Mouse (Mus musculus) embryonic facial prominence, embryonic 13.5 days (tissue): ENCODE measurements at regions not wholly inside any gene's neighbourhood (a gene's known extent, or its start where the extent isn't known, plus 50 kb on each side); places are given as distances from the start of the nearest gene placed in this dataset.

Source experiments
- ATAC-seq: fragments of 200-750 bp; cut with Nextera tagmentation; 2 replicates; pipeline ENCODE4 v1.8.0; 2017; ENCODE audit warnings: low read depth; ENCODE audit not compliant: insufficient number of reproducible peaks, insufficient read depth, low FRiP score, low TSS enrichment
- H3K27ac ChIP-seq: fragments of 300-500 bp; sonication (generic); 2 replicates; pipeline ENCODE4 v1.5.1; 2015; ENCODE audit warnings: moderate library complexity, mild to moderate bottlenecking, inconsistent platforms
- H3K27me3 ChIP-seq: fragments of 300-500 bp; sonication (generic); 2 replicates; pipeline ENCODE4 v1.6.1; 2015; ENCODE audit warnings: mild to moderate bottlenecking, inconsistent platforms
- H3K36me3 ChIP-seq: fragments of 300-500 bp; sonication (generic); 2 replicates; pipeline ENCODE4 v1.6.1; 2015; ENCODE audit warnings: mild to moderate bottlenecking, inconsistent platforms
- H3K4me1 ChIP-seq: fragments of 300-500 bp; sonication (generic); 2 replicates; pipeline ENCODE4 v1.6.1; 2015; ENCODE audit warnings: inconsistent platforms
- H3K4me2 ChIP-seq: fragments of 300-500 bp; sonication (generic); 2 replicates; pipeline ENCODE4 v1.6.1; 2015; ENCODE audit warnings: moderate library complexity, mild to moderate bottlenecking, inconsistent platforms
- H3K4me3 ChIP-seq: fragments of 300-500 bp; sonication (generic); 2 replicates; pipeline ENCODE4 v1.5.1; 2015; ENCODE audit warnings: mild to moderate bottlenecking, inconsistent platforms
- H3K9ac ChIP-seq: fragments of 300-500 bp; sonication (generic); 2 replicates; pipeline ENCODE4 v1.6.1; 2015; ENCODE audit warnings: mild to moderate bottlenecking, inconsistent platforms
- H3K9me3 ChIP-seq: fragments of 300-500 bp; sonication (generic); 2 replicates; pipeline ENCODE4 v1.6.1; 2016; ENCODE audit warnings: inconsistent platforms
- WGBS: fragments of 180-500 bp; shearing (Covaris S2); methylation state at CpG from one replicate; pipeline ENCODE4 v1.1.7; 2015; ENCODE audit warnings: mixed read lengths; 5-methylcytosine and 5-hydroxymethylcytosine counted together

GRCm38 (mm10) chr12:95239158-95239779 lies 452.8 kb upstream of the Flrt2 start:
- Histone ChIP-seq H3K36me3 (no peaks in the 10 kb centered on the region), H3K9me3 (no peaks in the 10 kb centered on the region), H3K9ac (no peak overlapping the region), H3K4me3 (no peak overlapping the region), H3K4me2 (no peak overlapping the region), H3K27me3 (no peaks in the 10 kb centered on the region), H3K27ac (no peak overlapping the region), H3K4me1 (no peaks in the 10 kb centered on the region)
- ATAC-seq, result no peak
- 40% methylated on average over 3 of the region's 3 CpGs for WGBS

DNA sequence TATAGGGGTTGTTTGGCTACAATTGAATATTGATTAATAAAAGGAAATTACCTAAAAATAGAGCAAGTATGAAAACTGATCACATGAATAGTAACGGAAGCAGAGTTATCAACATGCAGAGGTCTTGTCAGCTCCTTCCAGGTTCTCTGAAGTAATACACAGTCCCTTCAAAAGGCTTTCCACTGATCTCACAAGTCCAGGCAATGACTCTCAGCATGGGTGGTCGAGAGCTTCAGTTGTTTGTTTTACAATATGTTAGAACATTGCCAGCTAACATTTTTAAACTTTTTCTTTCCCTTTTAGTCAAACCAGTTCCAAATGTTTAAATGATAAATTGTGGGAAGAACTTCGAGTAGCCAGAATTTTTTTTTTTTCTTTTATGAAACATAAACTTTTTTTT lies 424.8 kb upstream of the Flrt2 start:
- no peak for ATAC-seq
- H3K4me3 ChIP-seq, result no peak overlapping the region
- WGBS, result 46% methylated on average over 3 of the region's 3 CpGs
- H3K9me3 ChIP-seq, result no peaks in the 10 kb centered on the region; the same call in 1 of the 2 replicates
- no peak overlapping the region for H3K27ac ChIP-seq
- no peak overlapping the region for H3K9ac ChIP-seq
- H3K4me1 ChIP-seq, result no peaks in the 10 kb centered on the region
- H3K4me2 ChIP-seq, result no peak overlapping the region
- no peaks in the 10 kb centered on the region for H3K27me3 ChIP-seq
- H3K36me3 ChIP-seq, result no peaks in the 10 kb centered on the region

GRCm38 (mm10) chr12:95305386-95305785 lies 386.6 kb upstream of the Flrt2 start:
- Histone ChIP-seq H3K4me3 (no peak overlapping the region), H3K9ac (no peak overlapping the region), H3K9me3 (no peaks in the 10 kb centered on the region), H3K27ac (no peak overlapping the region), H3K4me1 (no peaks in the 10 kb centered on the region), H3K27me3 (no peaks in the 10 kb centered on the region), H3K36me3 (no peaks in the 10 kb centered on the region), H3K4me2 (no peak overlapping the region)
- ATAC-seq, result no peak
- 86% methylated on average over 2 of the region's 2 CpGs for WGBS

DNA sequence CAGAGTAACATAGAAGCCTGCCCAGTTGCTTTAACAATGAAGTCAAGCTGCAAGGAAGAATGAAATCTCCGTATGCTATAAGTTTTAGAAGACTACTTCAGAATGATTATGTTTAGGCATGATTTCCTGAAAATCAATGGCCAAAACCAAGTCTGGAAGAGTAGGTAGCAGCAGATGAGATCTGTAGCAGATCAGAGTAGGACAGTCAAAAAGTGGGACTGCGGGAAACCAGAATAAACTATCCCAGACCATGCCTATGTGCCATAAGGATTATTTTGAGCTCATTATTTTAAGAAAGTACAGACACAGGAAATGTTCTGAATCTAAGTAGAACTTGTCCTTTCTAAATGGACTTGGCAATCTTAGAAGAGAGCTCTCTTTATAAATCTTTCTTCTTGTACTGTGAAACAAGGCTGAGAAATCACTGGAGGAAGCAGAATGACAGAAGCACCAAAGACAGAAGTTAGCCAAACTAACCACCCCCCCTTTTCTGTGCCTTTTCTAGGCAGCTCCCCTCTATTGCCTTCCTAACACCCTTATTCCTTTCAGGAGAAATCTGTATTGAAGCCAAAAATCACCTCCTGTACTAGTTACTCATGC lies 376.8 kb upstream of the Flrt2 start:
- Histone ChIP-seq H3K9me3 (no peaks in the 10 kb centered on the region), H3K4me3 (no peak overlapping the region), H3K4me1 (no peaks in the 10 kb centered on the region), H3K36me3 (no peaks in the 10 kb centered on the region), H3K27ac (no peak overlapping the region), H3K9ac (no peak overlapping the region), H3K4me2 (no peak overlapping the region), H3K27me3 (no peaks in the 10 kb centered on the region)
- 85% methylated on average over 2 of the region's 2 CpGs for WGBS
- ATAC-seq, result no peak

GRCm38 (mm10) chr12:95316820-95317219 lies 375.2 kb upstream of the Flrt2 start:
- ATAC-seq, result no peak
- no peaks in the 10 kb centered on the region for H3K36me3 ChIP-seq
- no peaks in the 10 kb centered on the region for H3K9me3 ChIP-seq

GRCm38 (mm10) chr12:95321693-95322092 lies 370.3 kb upstream of the Flrt2 start:
- Histone ChIP-seq H3K9me3 (no peaks in the 10 kb centered on the region), H3K27me3 (no peaks in the 10 kb centered on the region), H3K9ac (no peak overlapping the region), H3K27ac (no peak overlapping the region), H3K4me3 (no peak overlapping the region), H3K4me2 (no peak overlapping the region), H3K4me1 (no peaks in the 10 kb centered on the region), H3K36me3 (no peaks in the 10 kb centered on the region)
- ATAC-seq, result no peak
- 85% methylated on average over 3 of the region's 3 CpGs for WGBS

More at GRCm38 (mm10) chr12:95316820-95317219, 375.2 kb upstream of the Flrt2 start:
- 47% methylated on average over 1 of the region's 1 CpGs for WGBS
- Histone ChIP-seq H3K9ac (no peak overlapping the region), H3K27ac (no peak overlapping the region), H3K4me3 (no peak overlapping the region), H3K4me2 (no peak overlapping the region), H3K4me1 (no peaks in the 10 kb centered on the region), H3K27me3 (no peaks in the 10 kb centered on the region)

DNA sequence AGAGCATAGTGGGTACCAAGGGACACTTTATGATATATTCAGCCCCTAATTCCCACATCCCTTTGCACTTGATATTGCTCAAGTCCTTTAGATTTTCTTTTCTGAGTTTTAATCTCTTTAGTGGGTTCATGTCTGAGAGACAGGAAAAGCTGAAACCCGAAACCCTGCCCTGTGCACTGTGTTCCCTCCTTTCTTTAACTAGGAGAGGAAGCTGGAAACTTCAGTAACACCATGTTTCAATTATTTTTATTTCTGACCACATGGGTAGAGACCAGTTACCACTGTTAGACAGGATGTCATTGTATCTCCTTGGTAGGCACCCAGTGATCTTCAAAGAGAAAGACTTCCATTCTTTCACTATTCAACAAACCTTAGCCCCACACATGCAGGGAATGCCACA lies 362.4 kb upstream of the Flrt2 start:
- Histone ChIP-seq H3K27ac (no peak overlapping the region), H3K9ac (no peak overlapping the region), H3K4me2 (no peak overlapping the region), H3K4me3 (no peak overlapping the region), H3K4me1 (peaks cover 6% of the 10 kb centered on the region; the same call in 1 of the 2 replicates), H3K9me3 (no peaks in the 10 kb centered on the region), H3K27me3 (no peaks in the 10 kb centered on the region), H3K36me3 (no peaks in the 10 kb centered on the region)
- WGBS, result 9% methylated on average over 1 of the region's 1 CpGs
- ATAC-seq, result no peak

DNA sequence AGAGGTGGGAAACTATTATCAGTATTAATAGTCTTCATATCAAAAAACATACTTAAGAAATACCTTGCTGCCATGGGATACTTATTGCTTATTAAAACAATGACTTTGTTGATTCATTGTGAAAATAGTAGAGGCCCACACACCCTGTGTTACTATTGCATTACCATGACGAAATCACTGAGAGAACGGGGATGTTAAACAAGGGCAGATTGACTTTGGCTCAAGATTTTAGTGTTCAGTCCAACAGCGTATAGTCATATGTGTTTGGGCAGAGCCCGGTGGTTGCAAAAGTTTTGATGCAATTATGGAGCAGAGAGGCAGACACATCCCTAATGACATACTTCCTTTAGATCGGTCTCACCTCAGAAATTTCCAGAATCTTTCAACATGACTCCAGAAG lies 344.2 kb upstream of the Flrt2 start:
- no peaks in the 10 kb centered on the region for H3K9me3 ChIP-seq
- no peaks in the 10 kb centered on the region for H3K4me1 ChIP-seq
- H3K36me3 ChIP-seq, result no peaks in the 10 kb centered on the region
- no peak overlapping the region for H3K4me2 ChIP-seq
- no peak overlapping the region for H3K27ac ChIP-seq
- WGBS, result 82% methylated on average over 5 of the region's 5 CpGs
- no peak overlapping the region for H3K9ac ChIP-seq
- no peaks in the 10 kb centered on the region for H3K27me3 ChIP-seq
- H3K4me3 ChIP-seq, result no peak overlapping the region
- no peak for ATAC-seq

- 8% methylated on average over 6 of the region's 6 CpGs for WGBS
- ATAC-seq, result no peak
- Histone ChIP-seq H3K4me2 (0 out of 2 replicates have a peak overlapping the region, but pooled peaks have one; percentile 22), H3K4me3 (no peak overlapping the region), H3K27ac (no peak overlapping the region), H3K27me3 (no peaks in the 10 kb centered on the region), H3K9me3 (no peaks in the 10 kb centered on the region), H3K4me1 (no peaks in the 10 kb centered on the region; the same call in 1 of the 2 replicates), H3K36me3 (no peaks in the 10 kb centered on the region), H3K9ac (no peak overlapping the region)
Measured at GRCm38 (mm10) chr12:95355151-95355550, 336.9 kb upstream of the Flrt2 start.

GRCm38 (mm10) chr12:95384248-95384964 lies 307.6 kb upstream of the Flrt2 start:
- Histone ChIP-seq H3K27me3 (no peaks in the 10 kb centered on the region), H3K36me3 (no peaks in the 10 kb centered on the region), H3K4me3 (no peak overlapping the region), H3K27ac (no peak overlapping the region), H3K4me1 (no peaks in the 10 kb centered on the region), H3K9me3 (no peaks in the 10 kb centered on the region), H3K4me2 (no peak overlapping the region), H3K9ac (no peak overlapping the region)
- 42% methylated on average over 3 of the region's 3 CpGs for WGBS
- no peak for ATAC-seq

DNA sequence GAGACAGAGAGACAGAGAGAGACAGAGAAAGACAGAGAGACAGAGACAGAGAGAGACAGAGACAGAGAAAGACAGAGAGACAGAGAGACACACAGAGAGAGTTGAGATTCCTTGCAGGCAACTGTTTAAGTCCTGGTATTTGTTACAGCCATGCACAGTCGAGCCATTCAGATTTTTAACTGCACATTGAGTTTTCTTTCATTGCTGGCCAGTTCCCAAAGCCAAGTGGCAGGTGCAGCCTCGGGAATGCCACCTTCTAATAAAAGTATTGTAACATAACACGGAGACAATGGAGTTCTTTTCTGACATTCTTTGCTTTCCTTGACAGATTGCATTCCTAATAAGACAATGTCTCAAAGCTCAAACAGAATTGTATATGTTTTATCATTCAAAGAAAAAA lies 306.3 kb upstream of the Flrt2 start:
- no peak overlapping the region for H3K27ac ChIP-seq
- no peak for ATAC-seq
- no peak overlapping the region for H3K4me2 ChIP-seq
- no peaks in the 10 kb centered on the region for H3K4me1 ChIP-seq
- H3K9me3 ChIP-seq, result no peaks in the 10 kb centered on the region
- H3K27me3 ChIP-seq, result no peaks in the 10 kb centered on the region
- H3K36me3 ChIP-seq, result no peaks in the 10 kb centered on the region
- no peak overlapping the region for H3K9ac ChIP-seq
- 67% methylated on average over 3 of the region's 3 CpGs for WGBS
- H3K4me3 ChIP-seq, result no peak overlapping the region

DNA sequence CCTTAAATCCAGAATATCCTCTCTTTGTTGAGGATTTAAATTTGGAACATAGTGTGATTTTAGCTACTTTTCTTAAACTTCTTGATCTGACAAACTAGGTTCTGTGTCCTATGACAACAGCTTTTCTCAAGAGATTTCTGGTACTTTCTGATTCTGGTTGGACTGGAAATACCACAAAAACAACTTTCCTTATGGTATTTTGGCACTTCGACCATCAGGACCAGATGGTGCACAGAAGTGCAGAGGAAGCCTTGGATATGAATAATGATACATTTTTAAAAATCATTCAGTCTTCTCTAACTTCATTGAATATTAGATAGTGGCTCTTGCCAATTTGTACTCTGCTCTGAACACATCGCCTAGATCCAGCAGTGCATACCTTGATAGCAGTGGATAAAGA lies 303.8 kb upstream of the Flrt2 start:
- Histone ChIP-seq H3K27me3 (no peaks in the 10 kb centered on the region), H3K4me1 (no peaks in the 10 kb centered on the region), H3K4me2 (no peak overlapping the region), H3K36me3 (no peaks in the 10 kb centered on the region), H3K4me3 (no peak overlapping the region), H3K9ac (no peak overlapping the region), H3K27ac (no peak overlapping the region), H3K9me3 (no peaks in the 10 kb centered on the region)
- ATAC-seq, result no peak
- WGBS, result 79% methylated on average over 2 of the region's 2 CpGs
